Mouse (Mus musculus) stomach, postnatal 0 days (tissue): Measurements from ENCODE around the gene Dazap1. TPM values are rescaled to one million over a fixed set of nuclear protein-coding genes. Genes with fewer than 3 reads are reported as not detected.
A peak's percentile ranks its signal among the peaks of the same experiment; 100 is the strongest.

Experiments
- ATAC-seq: fragments of 200-750 bp; cut with Nextera tagmentation; 2 replicates; pipeline ENCODE4 v1.8.0; 2017; ENCODE audit not compliant: low FRiP score, low TSS enrichment
- DNase-seq: peaks from one replicate; pipeline ENCODE4 v3.0.0-alpha.2; 2016; ENCODE audit warnings: low spot score
- H3K27ac ChIP-seq: fragments of 300-500 bp; sonication (generic); replicated peaks from 2 replicates; pipeline ENCODE4 v1.5.1; 2014; ENCODE audit warnings: mild to moderate bottlenecking, control low read depth
- H3K27me3 ChIP-seq: fragments of 300-500 bp; sonication (generic); 2 replicates; pipeline ENCODE4 v1.6.1; 2014; ENCODE audit warnings: low read length; ENCODE audit not compliant: control insufficient read depth, insufficient read depth
- H3K36me3 ChIP-seq: fragments of 300-500 bp; sonication (generic); 2 replicates; pipeline ENCODE4 v1.6.1; 2014; ENCODE audit warnings: low read length, mixed read lengths; ENCODE audit not compliant: control insufficient read depth, insufficient read depth
- H3K4me1 ChIP-seq: fragments of 300-500 bp; sonication (generic); replicated peaks from 2 replicates; pipeline ENCODE4 v1.6.1; 2014; ENCODE audit warnings: antibody characterized with exemption; ENCODE audit not compliant: control insufficient read depth, insufficient read depth
- H3K4me2 ChIP-seq: fragments of 300-500 bp; sonication (generic); replicated peaks from 2 replicates; pipeline ENCODE4 v1.6.1; 2014; ENCODE audit warnings: low read depth, mild to moderate bottlenecking, control low read depth, moderate library complexity
- H3K4me3 ChIP-seq: fragments of 300-500 bp; sonication (generic); 2 replicates; pipeline ENCODE4 v1.5.1; 2014; ENCODE audit warnings: low read depth, low read length, control low read depth
- H3K9ac ChIP-seq: fragments of 300-500 bp; sonication (generic); 2 replicates; pipeline ENCODE4 v1.6.1; 2014; ENCODE audit warnings: mild to moderate bottlenecking, low read length, control low read depth, mixed read lengths
- H3K9me3 ChIP-seq: fragments of 300-500 bp; sonication (generic); 2 replicates; pipeline ENCODE4 v1.6.1; 2016; ENCODE audit warnings: low read length; ENCODE audit not compliant: control insufficient read depth
- CTCF ChIP-seq: IDR thresholded peaks from 2 replicates; pipeline ENCODE4 v1.5.1; 2016; ENCODE audit warnings: antibody characterized with exemption, low read depth, mild to moderate bottlenecking, moderate library complexity
- EP300 ChIP-seq: optimal IDR thresholded peaks from 2 replicates; pipeline ENCODE3; 2016; ENCODE audit warnings: antibody characterized with exemption
- WGBS: fragments of 180-500 bp; shearing (Covaris S2); extraction: QIAGEN DNeasy Blood & Tissue Kit; methylation state at CpG from one replicate; pipeline ENCODE4 v1.1.7; 2014; 5-methylcytosine and 5-hydroxymethylcytosine counted together
- polyA plus RNA-seq: library from polyadenylated mRNA; unstranded; fragments of >200 nt; fragmentation: Nextera tagmentation; extraction: Ambion mirVana; gene quantifications from 2 replicates; pipeline ENCODE4 v1.2.1, GENCODE M21; 2015

The Dazap1 gene
- polyA plus RNA-seq, 1 experiment from 2014 or later, result 27.4 TPM

DNA sequence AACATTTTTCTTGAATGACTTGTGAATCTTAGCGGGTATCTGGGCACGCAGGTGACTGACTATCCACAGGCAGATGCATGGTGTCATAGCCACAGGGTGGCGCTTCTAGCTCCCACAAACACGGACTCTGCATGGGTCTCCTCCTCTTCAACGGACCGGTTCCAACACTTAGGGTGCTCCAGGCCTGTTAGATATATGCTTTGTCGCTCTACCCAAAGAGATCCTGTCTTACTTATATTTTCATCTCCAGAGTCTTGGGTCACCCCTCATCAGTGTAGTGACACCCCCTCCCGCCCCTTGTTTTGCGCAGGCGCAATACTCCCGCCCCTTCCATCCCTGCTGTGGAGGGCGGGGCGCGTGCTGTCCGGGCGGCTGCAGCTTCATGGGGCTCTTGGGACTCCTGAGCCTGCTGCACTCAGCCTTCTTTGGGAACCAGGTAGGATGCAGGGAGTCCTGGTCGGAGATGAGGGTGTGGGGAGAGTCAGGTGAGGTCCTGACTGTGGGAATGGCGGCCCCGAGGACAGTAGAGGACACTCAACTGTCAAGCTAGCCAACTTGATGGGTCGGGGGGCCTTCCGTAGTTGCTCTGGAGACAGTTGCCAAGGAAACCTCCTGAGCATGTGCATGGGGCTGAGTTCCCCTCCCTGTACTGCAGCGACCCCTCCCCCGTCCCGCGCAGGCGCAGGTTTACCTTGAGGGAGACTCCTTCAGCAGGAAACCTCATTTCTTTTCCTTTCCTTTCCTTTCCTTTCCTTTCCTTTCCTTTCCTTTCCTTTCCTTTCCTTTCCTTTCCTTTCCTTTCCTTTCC lies 34.5 kb downstream of the Dazap1 start, which contains the start of gene Apc2:
Apc2 (plus strand) TSS at position 360 of the 808 bp plus-strand sequence.
- Histone ChIP-seq H3K36me3 (peaks cover 8% of the 10 kb centered on the region), H3K27me3 (no peaks in the 10 kb centered on the region; the same call in 1 of the 2 replicates), H3K4me3 (peak within 1 kb of the TSS; percentile 31), H3K4me2 (peak within 1 kb of the TSS; percentile 56), H3K9me3 (no peaks in the 10 kb centered on the region), H3K9ac (peak within 1 kb of the TSS; percentile 36), H3K27ac (no peak within 1 kb of the TSS), H3K4me1 (no peaks in the 10 kb centered on the region)
- DNase-seq (peak; percentile 75), ATAC-seq (peak; percentile 18; the same call in 1 of the 2 replicates)
- WGBS, result 3% methylated on average over 26 of the region's 26 CpGs
- TF ChIP-seq CTCF (peak; percentile 80), EP300 (no peak)

DNA sequence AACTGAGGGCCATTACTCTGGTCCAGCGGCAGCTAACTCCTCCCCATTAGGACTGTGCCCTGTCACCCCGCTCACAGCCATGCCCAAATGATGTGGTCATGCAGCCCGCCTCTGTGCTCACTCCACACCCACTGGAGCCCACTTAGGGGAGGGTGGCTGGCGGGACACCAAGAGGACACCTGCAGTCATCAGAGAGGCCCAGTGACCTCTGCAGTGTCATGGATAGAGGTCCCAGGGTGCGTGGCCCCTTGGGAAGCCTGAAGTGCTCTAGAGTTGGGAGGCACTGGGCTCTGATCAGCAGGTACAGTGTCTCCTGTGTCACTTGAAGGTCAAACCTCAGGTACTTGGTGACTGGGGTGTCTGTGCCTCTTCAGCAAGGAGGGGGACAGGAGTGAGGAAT lies 35.5 kb downstream of the Dazap1 start:
- WGBS, result 84% methylated on average over 5 of the region's 5 CpGs
- H3K36me3 ChIP-seq, result peaks cover 8% of the 10 kb centered on the region
- no peaks in the 10 kb centered on the region; the same call in 1 of the 2 replicates for H3K27me3 ChIP-seq
- no peaks in the 10 kb centered on the region for H3K4me1 ChIP-seq
- no peak overlapping the region for H3K4me3 ChIP-seq
- H3K9me3 ChIP-seq, result no peaks in the 10 kb centered on the region
- TF ChIP-seq EP300, result no peak
- no peak for TF ChIP-seq CTCF
- DNase-seq (no peak), ATAC-seq (no peak)
- H3K9ac ChIP-seq, result no peak overlapping the region
- no peak overlapping the region for H3K27ac ChIP-seq
- no peak overlapping the region for H3K4me2 ChIP-seq

DNA sequence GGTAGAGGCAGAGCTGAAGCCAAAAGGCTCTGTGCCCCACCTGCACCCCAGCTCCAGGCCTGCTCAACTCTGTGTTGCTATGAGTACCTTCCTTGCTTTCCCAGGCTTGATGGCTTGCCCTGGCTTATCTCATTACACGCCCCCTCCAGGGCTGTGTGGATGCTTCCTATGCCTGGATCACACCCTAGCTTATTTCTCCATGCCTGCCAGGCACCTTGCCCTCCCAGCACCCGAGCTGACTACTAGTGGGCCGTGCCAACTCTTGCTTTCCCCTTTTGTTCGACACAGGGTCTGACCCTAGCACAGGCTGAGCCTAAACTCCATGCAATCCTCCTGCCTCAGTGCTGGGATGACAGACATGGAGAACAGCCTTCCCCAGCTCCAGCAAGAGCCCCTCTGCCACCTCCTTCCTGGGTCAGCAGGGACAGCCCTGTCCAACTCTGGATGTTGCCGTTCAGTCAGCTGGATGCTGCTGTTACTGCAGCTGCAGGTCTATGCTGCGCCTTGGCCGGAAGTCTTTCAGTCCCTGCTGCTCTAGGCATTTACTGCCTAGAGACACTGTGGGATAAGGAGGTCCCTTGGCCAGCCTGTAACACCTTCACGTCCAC lies 36.3 kb downstream of the Dazap1 start:
- Histone ChIP-seq H3K27ac (no peak overlapping the region), H3K4me2 (no peak overlapping the region), H3K9me3 (no peaks in the 10 kb centered on the region), H3K27me3 (no peaks in the 10 kb centered on the region; the same call in 1 of the 2 replicates), H3K36me3 (peaks cover 8% of the 10 kb centered on the region), H3K4me3 (no peak overlapping the region), H3K4me1 (no peaks in the 10 kb centered on the region), H3K9ac (no peak overlapping the region)
- DNase-seq (no peak), ATAC-seq (no peak)
- TF ChIP-seq EP300 (no peak), CTCF (no peak)
- WGBS, result 69% methylated on average over 8 of the region's 8 CpGs

DNA sequence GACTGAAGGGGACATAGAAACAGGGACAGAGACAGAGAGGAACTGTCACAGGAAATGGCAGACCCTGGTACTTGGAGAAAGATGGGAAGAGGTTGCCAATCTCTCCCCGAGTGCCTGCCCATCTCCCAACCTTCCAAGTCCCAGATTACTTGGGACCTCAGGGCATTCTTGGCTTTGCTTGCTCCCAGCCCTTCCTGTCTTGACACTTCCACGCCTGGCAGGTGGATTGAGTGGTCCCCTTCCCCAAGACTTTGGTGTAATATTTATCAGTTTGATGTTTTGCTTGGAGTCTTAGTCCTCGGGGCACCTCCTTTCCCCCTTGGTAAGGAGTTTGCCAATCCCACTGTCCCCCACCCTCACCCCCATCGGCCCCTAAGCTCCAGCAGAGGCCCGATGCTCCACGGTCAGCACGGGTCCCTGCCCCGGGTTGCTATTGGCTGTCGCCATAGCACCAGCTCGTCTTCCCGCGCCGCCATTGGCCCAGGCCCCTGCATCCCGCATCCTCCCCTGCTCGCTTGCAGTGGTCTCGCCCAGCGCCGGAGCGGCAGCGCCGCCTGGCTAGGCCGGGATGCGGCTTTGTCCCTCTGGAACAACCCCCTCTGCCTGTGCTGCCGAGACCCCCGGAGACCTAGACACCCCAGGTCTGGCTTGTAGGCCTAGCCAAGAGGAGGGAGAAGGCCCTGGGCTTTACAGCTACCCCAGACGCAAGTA lies 37.4 kb downstream of the Dazap1 start:
- no peak for ATAC-seq
- Histone ChIP-seq H3K27me3 (no peaks in the 10 kb centered on the region; the same call in 1 of the 2 replicates), H3K4me3 (no peak overlapping the region)

DNA sequence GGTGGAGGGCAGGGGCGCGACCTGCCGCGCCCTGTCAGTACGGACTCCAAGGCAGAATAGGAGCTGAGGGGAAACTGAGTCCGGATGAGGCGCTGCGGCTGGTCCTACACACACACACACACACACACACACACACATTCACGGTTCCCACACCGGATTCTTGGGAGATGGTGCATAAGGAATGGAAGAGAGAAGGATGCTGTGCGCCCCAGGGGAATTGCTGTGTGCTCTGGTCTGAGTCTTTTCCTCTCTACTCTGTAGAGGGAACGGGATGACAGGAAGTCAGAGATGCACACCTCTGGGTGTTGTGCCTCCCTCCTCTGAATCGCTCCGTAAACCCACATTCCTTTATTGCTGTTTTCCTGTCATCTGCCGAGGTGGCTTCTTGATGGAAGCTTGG lies 38.0 kb downstream of the Dazap1 start:
- no peaks in the 10 kb centered on the region for H3K4me1 ChIP-seq
- WGBS, result 19% methylated on average over 15 of the region's 15 CpGs
- H3K36me3 ChIP-seq, result peaks cover 4% of the 10 kb centered on the region
- no peak overlapping the region for H3K4me2 ChIP-seq
- no peaks in the 10 kb centered on the region for H3K9me3 ChIP-seq
- H3K9ac ChIP-seq, result 0 out of 2 replicates have a peak overlapping the region, but pooled peaks have one; percentile 18
- no peak for DNase-seq
- peaks cover 2% of the 10 kb centered on the region for H3K27me3 ChIP-seq
- no peak for ATAC-seq
- TF ChIP-seq CTCF (no peak), EP300 (no peak)
- H3K4me3 ChIP-seq, result no peak overlapping the region
- H3K27ac ChIP-seq, result no peak overlapping the region

More for the DNA sequence above, 37.4 kb downstream of the Dazap1 start:
- Histone ChIP-seq H3K9ac (0 out of 2 replicates have a peak overlapping the region, but pooled peaks have one; percentile 18), H3K4me1 (no peaks in the 10 kb centered on the region), H3K4me2 (no peak overlapping the region), H3K27ac (no peak overlapping the region), H3K36me3 (peaks cover 8% of the 10 kb centered on the region), H3K9me3 (no peaks in the 10 kb centered on the region)
- peak; percentile 50 for DNase-seq
- WGBS, result 6% methylated on average over 26 of the region's 26 CpGs
- TF ChIP-seq CTCF, result peak; percentile 39
- TF ChIP-seq EP300, result no peak
